Mouse (Mus musculus): Measurements from ENCODE around the gene Tollip.

- TF ChIP-seq POLR2A (IDR thresholded peaks at IDR 0.05; ENCODE audit: low read depth, low read length): no peak
- no peak for TF ChIP-seq CTCF (IDR thresholded peaks at IDR 0.05; ENCODE audit: borderline replicate concordance, insufficient read depth, low read length)
Measured at GRCm38 (mm10) chr7:141966281-141966680, 48.0 kb upstream of the Tollip start.

All from embryonic fibroblast, embryonic 13.5 days (primary cell).